ENCODE assay signal across 9 mouse cellular contexts in genomic region chr11:69236061-69236925, GRCm38 (mm10). TPM values are rescaled to one million over a fixed set of nuclear protein-coding genes. Genes with fewer than 3 reads are reported as not detected.
DNase-seq lines count a peak whose midpoint lies in the region; ATAC-seq and TF ChIP-seq lines count a peak whose summit lies in the region.
"Had no signal": no experiment of that assay in that cellular context is flagged by ENCODE, and none has a peak within 500 bp of the region (broad histone marks: within the 10 kb centered on the region; RNA-seq: fewer than 3 reads in every experiment).

No protein-coding gene starts in this region.

- peak overlapping the region; percentile 71 for H3K4me2 ChIP-seq in forebrain, embryonic 13.5 days
- H3K4me2 ChIP-seq in liver, embryonic 13.5 days = peak overlapping the region; percentile 61

- no peaks in the 10 kb centered on the region for H3K36me3 ChIP-seq in heart, adult 2 months (ENCODE audit: control insufficient read depth, insufficient read depth, low read length)
- no peaks in the 10 kb centered on the region for H3K36me3 ChIP-seq in ES-Bruce4 (ENCODE audit: control insufficient read depth, insufficient read depth, low read length, poor library complexity, severe bottlenecking)
- H3K36me3 ChIP-seq in forebrain, embryonic 13.5 days (ENCODE audit: poor library complexity, severe bottlenecking) = no peaks in the 10 kb centered on the region
- no peaks in the 10 kb centered on the region for H3K36me3 ChIP-seq in liver, embryonic 13.5 days

- intact Hi-C loops in heart, adult 2 months (cut with DNase I) = no loop called here

- peaks cover 17% of the 10 kb centered on the region for H3K27me3 ChIP-seq in heart, adult 2 months (ENCODE audit: control insufficient read depth, insufficient read depth, low read length)
- peaks cover 4% of the 10 kb centered on the region for H3K27me3 ChIP-seq in ES-Bruce4 (ENCODE audit: control insufficient read depth, insufficient read depth, low read length, poor library complexity, severe bottlenecking)
- peaks cover 46% of the 10 kb centered on the region for H3K27me3 ChIP-seq in forebrain, embryonic 13.5 days
- peaks cover 79% of the 10 kb centered on the region for H3K27me3 ChIP-seq in liver, embryonic 13.5 days

- no peaks in the 10 kb centered on the region for H3K79me2 ChIP-seq in heart, adult 2 months (replicated peaks; ENCODE audit: control insufficient read depth, insufficient read depth, low read length)

- no peaks in the 10 kb centered on the region for H3K9me3 ChIP-seq in ES-Bruce4 (replicated peaks; ENCODE audit: control insufficient read depth, insufficient read depth, low read length, poor library complexity, severe bottlenecking)
- H3K9me3 ChIP-seq in forebrain, embryonic 13.5 days (replicated peaks) = no peaks in the 10 kb centered on the region
- no peaks in the 10 kb centered on the region for H3K9me3 ChIP-seq in liver, embryonic 13.5 days (replicated peaks)

- H3K27ac ChIP-seq in heart, adult 2 months = no peak overlapping the region
- no peak overlapping the region for H3K27ac ChIP-seq in ES-Bruce4 (ENCODE audit: insufficient read depth, low read length)
- no peak overlapping the region for H3K27ac ChIP-seq in forebrain, embryonic 13.5 days
- H3K27ac ChIP-seq in liver, embryonic 13.5 days = no peak overlapping the region

- no peak for DNase-seq in heart, adult 2 months
- DNase-seq in heart, adult 8-10 months (ENCODE audit: low spot score) = no peak
- no peak for DNase-seq in liver, embryonic 13.5 days
- no peak for DNase-seq in adrenal gland, adult 2 months
- DNase-seq in right cerebral cortex, postnatal 4 days = no peak

- 10% methylated on average over 51 of the region's 51 CpGs for WGBS in heart, adult 2 months
- WGBS in forebrain, embryonic 13.5 days = 2% methylated on average over 51 of the region's 51 CpGs
- 5% methylated on average over 51 of the region's 51 CpGs for WGBS in liver, embryonic 13.5 days (ENCODE audit: insufficient replicate concordance)

- ATAC-seq in forebrain, embryonic 13.5 days = no peak
- no peak for ATAC-seq in liver, embryonic 13.5 days (ENCODE audit: low read depth)
- no peak for ATAC-seq in megakaryocyte progenitor cell, adult 5-6 weeks (replicated peaks; ENCODE audit: poor library complexity)

- peak overlapping the region; percentile 43 for H3K4me3 ChIP-seq in heart, adult 2 months
- peak overlapping the region; percentile 69 for H3K4me3 ChIP-seq in ES-Bruce4 (ENCODE audit: low read depth, low read length)
- H3K4me3 ChIP-seq in forebrain, embryonic 13.5 days = peak overlapping the region; percentile 48
- H3K4me3 ChIP-seq in liver, embryonic 13.5 days (replicated peaks) = peak overlapping the region; percentile 36

- TF ChIP-seq CTCF in heart, adult 2 months (IDR thresholded peaks at IDR 0.05) = no peak
- no peak for TF ChIP-seq CTCF in ES-Bruce4 (IDR thresholded peaks at IDR 0.05; ENCODE audit: low read depth, low read length)

- H3K9ac ChIP-seq in heart, adult 2 months (ENCODE audit: low read depth, low read length) = no peak overlapping the region; the same call in 1 of the 2 replicates
- peak overlapping the region; percentile 44 for H3K9ac ChIP-seq in ES-Bruce4 (ENCODE audit: low read depth, poor library complexity, severe bottlenecking)
- H3K9ac ChIP-seq in forebrain, embryonic 13.5 days = peak overlapping the region; percentile 65
- no peak overlapping the region for H3K9ac ChIP-seq in liver, embryonic 13.5 days

- TF ChIP-seq EP300 in heart, adult 2 months (IDR thresholded peaks at IDR 0.05; ENCODE audit: insufficient read depth, low read depth, low read length) = no peak
- TF ChIP-seq EP300 in ES-Bruce4 (IDR thresholded peaks at IDR 0.05; ENCODE audit: insufficient read depth, low read depth, low read length) = no peak

- no peaks in the 10 kb centered on the region for H3K4me1 ChIP-seq in heart, adult 2 months (ENCODE audit: control insufficient read depth, insufficient read depth, low read length)
- peaks cover 3% of the 10 kb centered on the region for H3K4me1 ChIP-seq in ES-Bruce4 (ENCODE audit: control insufficient read depth, insufficient read depth, low read length)
- peaks cover 17% of the 10 kb centered on the region for H3K4me1 ChIP-seq in forebrain, embryonic 13.5 days
- peaks cover 16% of the 10 kb centered on the region for H3K4me1 ChIP-seq in liver, embryonic 13.5 days (replicated peaks)

- no peak for TF ChIP-seq POLR2A in heart, adult 2 months (IDR thresholded peaks at IDR 0.05; ENCODE audit: insufficient read depth, low read depth, low read length)
- TF ChIP-seq POLR2A in ES-Bruce4 (IDR thresholded peaks at IDR 0.05; ENCODE audit: insufficient read depth, low read length) = no peak

RNA-seq across cellular contexts. Expression of gene Gucy2e, which starts 0.5 kb away (rescaled TPM):
- 1 to 10 TPM; 1.6 to 1.8 TPM for total RNA-seq in heart, adult 2 months (2021)
- 0.06 TPM in 2 replicates for polyA plus RNA-seq in heart, adult 2 months (2012; rRNA removed)
- 1 to 10 TPM; 1.7 to 2.5 (median 2.1) TPM for total RNA-seq in heart, adult 8-10 months (2022)
- 0.11 TPM in 1 of 2 replicates, not detected in the other for polyA plus RNA-seq in ES-Bruce4 (2011; ENCODE audit: insufficient read depth, insufficient read length, low read depth, missing spikeins)
- 0.18 and 0.29 TPM in 2 replicates for polyA plus RNA-seq in forebrain, embryonic 13.5 days (2015; fragmentation: Nextera tagmentation; extraction: Ambion mirVana)
- polyA plus RNA-seq in liver, embryonic 13.5 days (2015; fragmentation: Nextera tagmentation; extraction: Ambion mirVana) = not detected in 2 replicates
- 0.10 TPM in 1 of 2 replicates, not detected in the other for total RNA-seq in megakaryocyte progenitor cell, adult 5-6 weeks (2015)
- total RNA-seq in megakaryocyte progenitor cell, adult 5-6 weeks (2017) = 0.03 TPM in 1 of 2 replicates, not detected in the other
- total RNA-seq in adrenal gland, adult 2 months (2021) = not detected
- not detected in 2 replicates for polyA plus RNA-seq in adrenal gland, adult 2 months (2012; rRNA removed)
- total RNA-seq: hematopoietic stem cell, adult 5-6 weeks had no signal

RNA-seq across cellular contexts. Expression of gene Alox8, which starts 38.6 kb away (rescaled TPM):
- total RNA-seq in heart, adult 2 months (2021) = 1 to 10 TPM in 1 of 2 experiments, under 1 TPM in 1; 0.84 to 1.6 TPM
- 0.68 TPM in 1 of 2 replicates, not detected in the other for polyA plus RNA-seq in heart, adult 2 months (2012; rRNA removed)
- 1 to 10 TPM in 3 of 4 experiments, under 1 TPM in 1; 0.89 to 1.8 (median 1.2) TPM for total RNA-seq in heart, adult 8-10 months (2022)
- not detected in 2 replicates for polyA plus RNA-seq in ES-Bruce4 (2011; ENCODE audit: insufficient read depth, insufficient read length, low read depth, missing spikeins)
- not detected in 2 replicates for polyA plus RNA-seq in forebrain, embryonic 13.5 days (2015; fragmentation: Nextera tagmentation; extraction: Ambion mirVana)
- 0.20 TPM in 1 of 2 replicates, not detected in the other for polyA plus RNA-seq in liver, embryonic 13.5 days (2015; fragmentation: Nextera tagmentation; extraction: Ambion mirVana)
- total RNA-seq in megakaryocyte progenitor cell, adult 5-6 weeks (2015) = 0.07 TPM in 1 of 2 replicates, not detected in the other
- 0.44 TPM in 1 of 2 replicates, not detected in the other for total RNA-seq in megakaryocyte progenitor cell, adult 5-6 weeks (2017)
- total RNA-seq in adrenal gland, adult 2 months (2021) = not detected
- polyA plus RNA-seq in adrenal gland, adult 2 months (2012; rRNA removed) = not detected in 2 replicates

Comparison
In these comparisons a context has a peak if more than half of its experiments do, and no peak if none do; other contexts are left out.
1. H3K9ac ChIP-seq: peak in ES-Bruce4 (single experiment) and forebrain, embryonic 13.5 days (single experiment); none in heart, adult 2 months (single experiment) and liver, embryonic 13.5 days (single experiment).
2. Peak in every context shown above with its lines, with median percentiles within 50 percentile points of each other: H3K4me3 ChIP-seq.